Mouse (Mus musculus): ENCODE results near the gene Rsad1. TPM values are rescaled to one million over a fixed set of nuclear protein-coding genes. Genes with fewer than 3 reads are reported as not detected.

Rsad1 gene
- polyA plus RNA-seq, 2 experiments from 2014 or later = 0.90 to 1.4 TPM

GRCm38 (mm10) chr11:94548041-94548784, 842 bp downstream of the Rsad1 start:
- peak; percentile 6 for ATAC-seq

DNA sequence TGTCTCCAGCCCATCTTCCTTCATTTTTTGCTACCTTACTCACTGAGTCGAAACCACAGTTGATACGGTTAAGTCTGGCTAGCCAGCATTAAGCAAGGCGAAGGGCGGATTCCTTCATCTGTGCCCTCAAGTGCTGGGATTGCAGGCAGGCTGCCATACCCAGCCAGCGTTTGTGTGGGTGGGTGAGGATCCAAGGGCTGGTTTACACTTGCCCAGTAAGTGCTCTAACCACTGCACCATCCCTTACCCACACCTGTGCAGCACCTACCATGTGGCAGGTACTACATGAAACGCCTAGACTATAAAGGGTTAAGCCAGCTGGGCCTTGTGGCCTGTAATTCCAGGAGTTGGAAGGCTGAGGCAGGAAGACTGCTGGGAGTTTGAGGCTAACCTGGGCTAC, 1.8 kb downstream of the Rsad1 start:
- ATAC-seq = no peak

- no peak for ATAC-seq
Measured at GRCm38 (mm10) chr11:94546381-94546780, 2.7 kb downstream of the Rsad1 start.

GRCm38 (mm10) chr11:94544422-94544821, 4.6 kb downstream of the Rsad1 start:
- ATAC-seq = no peak

DNA sequence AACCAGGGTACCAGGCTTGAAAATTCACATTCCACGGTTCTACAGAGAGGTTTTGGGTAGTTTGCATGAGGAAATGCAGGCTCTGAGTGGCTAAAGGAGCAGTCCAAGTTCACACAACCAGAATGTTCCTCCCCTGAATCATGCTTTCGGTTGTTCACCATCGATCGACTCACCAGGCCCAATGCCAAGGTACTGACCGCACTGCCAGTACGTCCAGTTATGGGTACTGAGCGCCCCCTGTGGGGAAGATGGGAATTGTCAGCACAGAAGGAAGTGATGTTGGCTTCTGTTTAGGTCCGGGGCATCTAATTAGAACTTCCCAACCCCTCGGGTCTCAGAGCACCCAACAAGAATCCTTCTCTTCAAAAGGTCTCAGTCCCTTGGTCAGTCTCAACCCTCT, 5.1 kb downstream of the Rsad1 start:
- ATAC-seq = no peak

DNA sequence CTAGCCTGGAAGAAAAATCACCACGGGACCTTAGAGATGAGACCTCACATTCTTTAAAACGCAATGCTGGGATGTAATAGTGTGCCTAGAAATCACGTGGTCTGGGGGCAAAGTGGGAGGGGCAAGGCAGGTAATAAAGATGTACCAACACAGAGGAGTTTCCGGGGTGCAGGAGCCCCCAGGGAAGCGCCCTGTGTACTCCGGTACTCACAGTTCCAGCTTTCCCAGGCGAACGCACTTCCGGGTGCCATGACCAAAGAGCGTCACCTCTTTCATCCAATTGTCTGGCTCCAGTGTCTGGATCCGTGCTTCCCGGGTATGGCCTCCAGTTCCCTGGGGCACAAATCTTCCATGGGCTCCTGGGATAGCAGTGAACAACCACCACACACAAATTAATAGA, 5.7 kb downstream of the Rsad1 start:
- ATAC-seq = no peak

GRCm38 (mm10) chr11:94542400-94542799, 6.7 kb downstream of the Rsad1 start:
- no peak for ATAC-seq

DNA sequence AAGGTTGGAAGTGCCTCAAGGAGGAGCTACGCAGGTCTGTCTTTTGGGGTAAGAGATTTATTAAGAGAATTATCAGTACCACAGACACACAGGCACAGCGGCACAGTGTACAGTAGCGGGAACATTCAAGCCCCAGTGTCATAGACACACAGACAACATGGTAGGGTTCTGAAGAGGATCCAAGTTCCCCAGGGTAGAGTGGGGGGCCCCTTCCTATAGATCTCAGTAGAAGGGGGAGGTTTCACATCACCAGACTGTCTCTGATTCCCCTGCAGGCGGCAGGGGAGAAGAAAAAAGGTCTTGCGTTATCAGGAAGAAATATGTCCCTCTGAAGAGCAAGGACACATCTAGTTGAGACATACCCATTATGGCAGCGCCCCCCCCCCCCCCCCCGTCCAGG, 9.3 kb downstream of the Rsad1 start:
- ATAC-seq = no peak

- no peak for ATAC-seq
Measured at GRCm38 (mm10) chr11:94538733-94539292, 10.2 kb downstream of the Rsad1 start.

GRCm38 (mm10) chr11:94533171-94533570, 15.9 kb downstream of the Rsad1 start:
- no peak for ATAC-seq

GRCm38 (mm10) chr11:94528879-94529278, 20.2 kb downstream of the Rsad1 start:
- ATAC-seq = no peak

DNA sequence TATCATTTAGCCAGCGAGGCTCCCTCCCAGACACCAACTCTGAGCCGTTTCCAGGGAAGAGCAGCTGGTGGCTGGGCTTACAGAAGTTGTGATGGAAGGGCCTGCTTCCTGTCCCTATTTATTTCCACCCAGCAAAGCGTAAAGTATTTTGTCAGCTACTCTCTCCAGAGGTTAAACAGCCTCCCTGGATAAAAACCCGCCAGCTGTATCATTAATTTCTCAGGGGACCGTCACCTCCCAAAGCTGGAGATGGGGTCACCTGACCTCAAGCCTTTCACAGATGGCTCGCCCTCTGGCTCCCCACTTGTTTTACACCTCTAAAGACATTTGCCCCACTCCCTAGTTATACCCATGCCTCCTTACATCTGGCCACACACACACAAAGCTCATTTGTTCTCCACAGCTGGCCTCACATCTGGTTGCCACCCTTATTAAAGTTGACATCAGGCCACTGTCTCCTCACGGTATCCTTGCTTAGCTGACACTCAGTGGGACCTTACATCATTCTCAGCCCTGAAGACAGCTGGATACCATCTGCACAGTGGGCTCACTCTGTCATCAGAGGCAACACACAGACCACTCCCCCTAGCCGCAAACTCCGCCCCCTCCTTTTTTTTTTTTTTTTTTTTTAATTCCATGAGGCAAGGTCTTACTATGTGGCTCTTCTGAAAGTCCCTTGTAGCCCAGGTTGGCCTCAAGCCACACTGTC, 22.7 kb downstream of the Rsad1 start:
- ATAC-seq = no peak

GRCm38 (mm10) chr11:94521219-94521843, 27.7 kb downstream of the Rsad1 start, which contains the start of gene Mycbpap:
Gene Mycbpap, minus strand, starts transcription at chr11:94521742.
- no peak for ATAC-seq

DNA sequence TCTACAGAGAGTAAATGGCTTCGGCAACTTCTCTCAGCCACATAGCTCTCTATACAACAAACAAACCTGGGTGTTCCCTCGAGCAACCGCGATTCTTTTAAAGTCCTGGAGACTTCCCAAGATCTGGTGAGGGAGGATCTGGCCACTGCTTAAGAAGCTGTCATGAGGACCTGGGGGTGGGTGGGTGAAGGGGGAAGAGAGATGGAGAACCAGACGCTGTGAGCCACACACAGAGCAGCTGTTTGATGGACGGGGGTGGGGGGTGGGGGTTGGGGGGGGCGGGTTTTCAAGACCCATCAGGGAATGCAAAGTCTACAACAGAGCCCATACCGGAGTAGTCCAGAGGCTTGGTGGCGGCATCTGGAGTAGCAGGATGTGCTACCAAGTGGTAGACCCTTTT, 35.6 kb downstream of the Rsad1 start:
- ATAC-seq = no peak

DNA sequence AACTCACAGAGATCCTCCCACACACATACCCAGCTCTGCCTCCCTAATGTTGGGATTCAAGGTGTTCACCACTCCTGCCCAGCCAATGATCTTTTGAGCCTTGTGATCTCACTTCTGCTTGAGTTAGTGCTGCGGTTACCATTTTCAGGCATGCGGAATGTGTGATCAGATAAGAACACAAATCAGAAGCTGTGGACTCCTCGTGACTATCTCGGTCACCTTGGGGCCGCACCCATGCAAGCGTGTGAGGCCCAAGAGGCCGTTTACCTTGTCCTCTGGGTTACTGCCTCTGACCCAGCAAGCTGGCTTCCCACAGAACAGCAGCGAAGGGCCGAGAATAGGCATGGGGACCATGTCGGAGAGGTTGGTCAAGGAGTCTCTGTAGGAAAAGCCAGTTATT, 40.1 kb downstream of the Rsad1 start:
- ATAC-seq = no peak

DNA sequence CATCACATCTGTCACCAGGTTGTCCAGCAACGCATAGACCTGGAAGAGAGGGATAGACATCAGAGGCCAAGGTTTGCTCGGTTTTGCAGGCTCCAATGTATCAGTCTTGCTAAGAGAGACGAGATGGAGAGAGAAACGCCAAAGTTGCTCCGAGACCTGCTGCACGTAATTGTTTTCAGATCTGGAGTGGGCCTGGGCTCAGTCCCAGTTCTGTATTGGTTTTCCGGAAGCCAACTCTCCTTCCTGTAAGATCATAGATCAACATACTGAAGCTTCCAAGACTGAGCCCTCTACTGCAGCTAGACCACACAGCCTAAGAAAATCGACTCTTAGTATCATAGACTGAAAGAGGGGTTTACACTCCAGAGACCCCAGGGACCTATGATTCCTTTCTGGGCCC, 47.6 kb downstream of the Rsad1 start:
- ATAC-seq = no peak

DNA sequence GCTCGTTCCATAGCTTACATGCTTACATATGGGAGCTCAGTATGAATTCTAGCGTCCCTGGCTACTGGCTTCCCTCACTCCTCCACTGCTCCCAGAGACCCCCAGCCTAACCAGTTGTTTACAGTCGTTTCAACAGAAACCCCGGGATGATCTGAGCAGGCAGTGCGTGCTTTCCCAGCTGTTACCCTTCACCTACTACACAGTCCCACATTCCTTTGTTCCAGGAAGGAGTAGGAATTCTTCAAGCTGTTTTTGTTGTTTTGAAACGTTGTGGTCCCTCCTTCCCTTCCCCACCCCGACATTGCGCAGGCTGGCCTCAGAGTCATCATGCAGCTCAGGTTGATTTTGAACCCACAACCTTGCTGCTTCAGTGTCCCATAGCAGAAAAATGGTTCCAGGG, 48.7 kb downstream of the Rsad1 start:
- ATAC-seq = no peak

GRCm38 (mm10) chr11:94499661-94500152, 49.3 kb downstream of the Rsad1 start, which contains the start of gene Epn3:
Gene Epn3, minus strand, starts transcription at chr11:94499974.
- ATAC-seq = no peak

- no peak for ATAC-seq
Measured at GRCm38 (mm10) chr11:94499035-94499434, 50.0 kb downstream of the Rsad1 start.

DNA sequence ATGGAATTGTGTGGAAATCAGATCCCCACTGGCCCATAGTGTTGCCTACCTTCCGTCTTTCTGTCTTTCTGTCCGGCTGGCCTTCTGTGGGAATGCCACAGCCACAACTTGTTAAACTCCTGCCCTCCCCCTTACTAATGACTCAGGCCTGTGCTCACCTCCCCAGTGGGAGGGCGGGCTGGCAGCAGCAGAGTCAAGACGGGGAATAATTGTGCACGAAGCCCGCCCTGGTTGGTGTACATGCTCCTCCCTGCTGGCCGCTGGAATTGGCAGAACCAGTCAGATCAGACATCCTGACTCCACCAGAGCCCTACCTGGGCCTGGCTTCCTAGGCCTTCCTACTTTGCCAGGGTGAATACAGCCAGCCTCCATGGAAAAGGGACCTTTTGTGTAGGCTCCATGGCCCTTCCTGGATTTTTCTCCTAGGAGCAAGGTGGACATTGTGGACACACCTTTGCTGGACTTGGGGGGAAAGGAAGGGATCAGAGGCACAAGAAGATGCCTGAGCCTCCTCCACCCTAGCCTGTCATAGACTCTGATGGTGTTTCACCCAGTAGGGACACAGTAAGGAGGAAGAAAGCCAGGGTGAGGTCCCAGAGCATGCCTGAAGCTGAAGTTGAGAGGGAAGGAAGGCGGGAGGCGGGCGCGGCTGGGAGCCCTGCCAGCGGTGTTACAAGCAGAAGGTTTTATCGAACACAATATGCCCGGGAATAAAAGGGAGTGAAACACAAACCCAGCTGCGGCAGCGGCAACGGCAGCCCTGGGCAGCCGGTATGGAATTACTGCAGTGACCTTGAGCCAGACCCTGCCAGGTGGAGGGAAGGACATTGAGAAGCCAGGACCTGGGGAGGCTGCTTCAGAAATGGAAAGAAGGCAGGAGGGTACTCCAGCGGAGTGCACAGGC, 50.7 kb downstream of the Rsad1 start:
- ATAC-seq = no peak

DNA sequence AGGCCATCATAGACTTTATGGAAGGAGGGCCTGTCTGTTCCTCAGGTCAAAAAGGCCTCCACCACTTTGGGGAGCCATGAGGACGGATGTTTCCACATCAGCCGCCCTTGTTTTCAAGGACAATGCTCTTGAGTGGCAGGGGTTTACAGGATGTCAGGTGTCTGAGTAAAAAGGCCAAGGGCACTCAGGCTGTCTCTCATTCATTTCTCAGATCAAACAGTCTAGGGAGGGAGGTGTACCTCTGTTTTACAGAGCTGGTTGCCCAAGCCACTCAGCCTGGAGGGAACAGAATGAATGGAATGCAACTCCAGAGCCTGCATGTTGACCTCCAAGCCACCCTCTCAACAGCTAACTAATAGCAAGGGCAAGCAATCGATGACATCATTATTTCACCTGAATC, 53.6 kb downstream of the Rsad1 start:
- no peak for ATAC-seq

- ATAC-seq = no peak
Measured at GRCm38 (mm10) chr11:94491749-94492099, 57.3 kb downstream of the Rsad1 start.

All from activated CD4-positive, CD25-positive, alpha-beta regulatory T cell, adult 4 months (primary cell).